Mouse (Mus musculus) gastrocnemius, postnatal 4 days (tissue): ENCODE data around the gene Gm14399. TPM values are rescaled to one million over a fixed set of nuclear protein-coding genes. Genes with fewer than 3 reads are reported as not detected.
"Not testable (repeated sequence)": the region's sequence is repeated elsewhere in the genome, so short reads cannot be mapped to it uniquely, and the experiment has no call there.

ENCODE experiments used
- DNase-seq, 2 experiments: peaks; one replicate each; pipeline ENCODE4 v3.0.0; 2021 to 2022; ENCODE audit warnings: low spot score in 2 of 2, mixed read lengths in 2 of 2
- long read RNA-seq, 2 experiments: library from polyadenylated mRNA; stranded (forward); transcript quantifications; one replicate each; pipeline ENCODE4 v2.0.0; 2021
- total RNA-seq, 2 experiments: library from RNA; stranded (reverse); gene quantifications; 2 replicates each; pipeline ENCODE4 v1.2.3; 2021

Gm14399 gene
- 10 to 100 TPM; 10.5 to 12.6 TPM for total RNA-seq
- long read RNA-seq, experiment 1, partial matches to known transcripts = 0 of 4 reads
- long read RNA-seq, experiment 1, other reads (novel, unspliced or antisense) = 2 of 4 reads
- long read RNA-seq, experiment 2, partial matches to known transcripts = 1 of 2 reads
- long read RNA-seq, experiment 2, other reads (novel, unspliced or antisense) = 1 of 2 reads

DNA sequence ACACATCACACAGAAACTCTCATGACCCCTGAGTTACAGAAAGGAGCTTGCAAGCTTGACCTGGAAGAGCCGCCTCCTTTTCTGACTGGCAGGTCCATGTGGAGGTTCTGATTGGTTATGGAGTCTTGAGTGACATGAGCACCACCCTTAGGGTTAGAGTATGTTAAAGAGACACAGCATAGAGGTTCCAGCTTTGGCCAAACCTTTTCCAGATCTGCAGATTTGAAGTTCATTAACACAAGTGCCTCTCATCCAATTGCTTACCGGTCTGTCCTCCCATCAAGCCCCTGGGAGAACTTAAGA is at the start of gene Gm14399:
Gene Gm14399 (minus strand): TSS at position 20 of the 303 bp plus-strand sequence.
- not testable (repeated sequence) for DNase-seq

DNA sequence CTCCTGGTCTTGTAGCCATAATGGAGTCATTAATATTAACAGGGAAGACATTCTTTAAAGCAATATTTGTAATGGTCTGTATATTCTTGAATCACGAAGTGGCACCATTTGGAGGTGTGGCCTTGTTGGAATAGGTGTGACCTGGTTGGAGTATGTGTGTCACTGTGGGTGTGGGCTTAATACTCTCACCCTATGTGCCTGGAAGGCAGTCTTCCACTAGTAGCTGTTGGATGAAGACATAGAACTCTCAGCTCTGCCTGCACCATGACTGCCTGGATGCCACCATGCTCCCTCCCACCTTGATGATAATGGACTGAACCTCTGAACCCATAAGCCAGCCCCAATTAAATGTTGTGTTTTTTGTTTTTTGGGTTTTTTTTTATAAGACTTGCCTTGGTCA is 37.2 kb upstream of the Gm14399 start:
- not testable (repeated sequence) for DNase-seq

DNA sequence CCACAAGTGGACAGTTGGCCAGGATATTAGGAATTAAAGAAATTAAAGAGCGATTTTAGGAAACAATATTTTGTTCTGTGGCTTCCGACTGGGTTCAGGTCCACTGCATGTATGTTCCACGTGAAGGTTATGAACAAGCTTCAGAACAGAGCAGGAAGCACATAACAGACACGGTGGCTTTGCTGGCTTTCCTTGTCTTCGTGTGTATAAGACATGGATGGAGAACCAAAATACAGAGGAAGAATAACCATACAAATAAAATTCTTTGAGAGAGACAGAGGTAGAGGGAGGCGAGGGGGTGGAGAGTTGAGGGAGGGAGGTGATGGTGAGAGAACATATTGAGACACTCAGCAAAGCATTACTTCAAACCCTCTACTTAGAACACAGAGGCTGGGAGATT is 34.5 kb upstream of the Gm14399 start:
- no peak for DNase-seq

DNA sequence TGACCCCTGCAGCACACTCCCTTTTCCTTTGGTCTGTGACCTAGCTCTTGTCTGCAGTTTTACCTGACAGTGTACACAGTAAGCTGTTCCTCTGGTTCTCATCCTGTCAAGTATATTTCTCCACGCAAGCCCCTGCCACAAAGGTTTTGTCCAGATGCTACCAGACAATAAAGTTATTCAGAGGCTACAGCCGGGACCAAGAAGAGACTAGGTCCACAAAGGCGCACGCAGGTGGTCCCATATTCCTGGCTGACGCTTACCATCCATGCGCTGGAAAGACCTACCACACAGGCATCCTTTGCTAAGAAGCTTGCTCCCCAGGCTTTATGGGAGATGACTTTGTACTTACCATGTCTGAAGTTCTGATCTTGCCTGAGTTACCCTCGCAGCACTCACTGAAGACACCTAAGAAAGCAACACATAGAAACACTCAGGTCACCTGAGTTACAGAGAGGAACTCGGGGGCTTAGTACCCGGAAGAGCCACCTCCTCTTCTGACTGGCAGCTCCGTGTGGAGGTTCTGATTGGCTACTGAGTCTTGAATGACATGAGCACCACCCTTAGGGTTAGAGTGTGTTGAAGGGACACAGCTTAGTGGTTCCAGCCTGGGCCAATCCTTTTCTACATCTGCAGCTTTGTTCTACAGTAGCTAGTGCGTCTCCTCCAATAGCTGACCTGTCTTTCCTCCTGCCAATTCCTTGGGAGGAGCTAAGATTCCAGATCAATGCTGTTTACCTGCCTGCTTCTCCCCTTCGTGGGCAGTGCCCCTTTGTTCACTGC is 33.8 kb upstream of the Gm14399 start, which contains the start of gene Gm14443:
Gene Gm14443 (minus strand): TSS at position 471 of the 780 bp plus-strand sequence.
- DNase-seq = not testable (repeated sequence)

DNA sequence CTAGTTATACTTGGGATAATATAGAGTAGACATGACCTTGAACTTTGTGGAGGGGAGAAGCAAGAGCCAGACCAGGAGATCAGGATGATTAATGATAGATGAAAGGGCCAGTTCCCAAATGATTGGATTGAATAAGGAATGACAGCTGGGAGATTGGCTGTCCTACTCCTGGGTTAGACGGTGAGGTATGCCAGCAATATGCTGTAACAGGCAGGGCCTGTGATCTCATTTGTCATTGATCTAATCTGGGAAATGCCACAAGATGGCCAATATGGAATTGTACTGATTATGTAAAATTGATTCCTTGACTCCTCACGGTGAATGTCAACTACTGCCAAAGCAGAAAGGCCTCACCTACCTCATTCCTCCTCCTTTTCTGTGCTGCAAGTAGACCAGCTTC is 32.2 kb upstream of the Gm14399 start:
- DNase-seq = not testable (repeated sequence)

DNA sequence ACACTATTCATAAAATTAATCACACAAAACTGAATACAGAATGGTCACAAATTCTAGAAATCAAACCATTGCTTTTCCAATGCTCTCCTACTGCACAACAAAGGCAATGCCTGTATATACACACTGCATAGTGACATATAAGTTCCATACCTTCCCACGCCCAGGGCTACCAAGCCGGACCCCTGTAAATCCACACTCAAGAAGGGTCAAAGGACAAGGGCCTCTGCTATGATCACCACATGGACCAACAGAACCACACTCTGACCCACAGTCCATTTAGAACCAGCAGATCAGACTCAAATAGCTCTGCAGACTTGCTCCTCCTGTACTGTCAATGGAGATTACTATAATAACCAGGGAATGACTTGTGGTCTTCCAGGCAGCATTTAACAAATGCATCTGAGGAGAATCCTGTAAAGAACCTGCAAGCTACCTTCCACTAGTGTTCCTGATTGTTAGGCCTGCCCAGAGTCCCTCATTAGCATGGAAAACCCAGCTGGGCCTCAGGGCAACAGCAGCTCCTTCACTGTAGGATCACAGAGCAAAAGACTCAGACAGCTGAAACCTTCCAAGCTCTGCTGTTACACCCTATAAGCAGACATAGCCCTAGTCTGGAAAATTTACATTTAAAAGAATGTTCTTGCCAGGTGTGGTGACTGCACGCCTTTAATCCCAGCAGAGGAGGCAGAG is 31.2 kb upstream of the Gm14399 start:
- DNase-seq = not testable (repeated sequence)

DNA sequence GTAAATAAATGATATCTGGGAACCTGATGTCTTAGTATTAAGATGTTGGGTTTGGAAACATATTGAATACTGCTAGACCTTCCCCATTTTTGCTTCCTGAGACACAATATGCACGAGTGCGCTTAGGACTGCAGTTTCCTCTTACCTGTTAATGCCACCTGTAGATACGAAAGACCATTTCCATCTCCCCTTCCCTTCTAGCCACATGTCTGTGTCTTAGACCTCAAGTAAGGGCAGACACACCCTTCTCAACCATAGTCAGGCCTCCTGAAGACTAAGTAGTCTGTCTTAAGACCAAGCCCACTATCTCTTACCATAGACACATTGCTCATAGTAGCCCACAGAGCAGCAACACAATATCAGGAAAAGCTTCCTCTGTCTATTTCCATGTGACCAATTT is 30.3 kb upstream of the Gm14399 start:
- no peak for DNase-seq

DNA sequence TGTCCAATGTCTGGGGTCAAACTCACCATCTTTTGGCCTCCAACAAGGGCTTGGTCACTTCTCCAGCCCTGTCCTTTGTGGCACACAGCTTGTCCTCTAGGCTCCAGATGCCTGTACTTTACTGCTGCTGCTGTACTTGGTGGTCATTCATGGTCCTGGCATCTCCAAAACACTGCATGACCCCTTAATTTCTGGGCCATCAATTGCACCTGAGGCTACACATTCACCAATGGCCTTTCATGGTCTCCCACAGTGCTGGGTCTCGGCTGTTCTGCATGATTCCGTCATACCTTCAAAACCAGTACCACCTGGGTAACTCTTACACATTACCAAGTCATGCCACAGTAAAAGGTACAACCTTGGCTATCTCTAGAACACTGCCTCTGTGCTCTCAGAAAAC is 25.1 kb upstream of the Gm14399 start:
- DNase-seq = not testable (repeated sequence)

DNA sequence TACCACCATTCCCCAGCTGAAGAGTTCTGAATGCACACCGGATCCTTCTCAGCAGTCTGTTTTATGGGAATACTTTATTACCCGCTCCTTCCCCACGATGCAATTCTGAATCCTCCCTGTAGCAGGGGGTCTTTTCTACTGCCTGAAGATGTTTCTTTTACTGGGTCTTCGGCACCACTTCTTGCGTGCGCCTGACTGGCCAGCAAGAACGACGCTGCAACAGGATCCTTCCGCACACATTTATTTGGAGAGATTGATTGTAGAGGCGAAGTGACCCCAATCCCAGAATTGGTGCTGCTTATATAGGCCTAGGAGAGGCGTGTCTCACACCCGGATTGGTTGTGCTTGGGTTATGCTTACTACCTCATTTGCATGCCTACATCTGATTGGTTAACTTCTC is 23.3 kb upstream of the Gm14399 start:
- not testable (repeated sequence) for DNase-seq

DNA sequence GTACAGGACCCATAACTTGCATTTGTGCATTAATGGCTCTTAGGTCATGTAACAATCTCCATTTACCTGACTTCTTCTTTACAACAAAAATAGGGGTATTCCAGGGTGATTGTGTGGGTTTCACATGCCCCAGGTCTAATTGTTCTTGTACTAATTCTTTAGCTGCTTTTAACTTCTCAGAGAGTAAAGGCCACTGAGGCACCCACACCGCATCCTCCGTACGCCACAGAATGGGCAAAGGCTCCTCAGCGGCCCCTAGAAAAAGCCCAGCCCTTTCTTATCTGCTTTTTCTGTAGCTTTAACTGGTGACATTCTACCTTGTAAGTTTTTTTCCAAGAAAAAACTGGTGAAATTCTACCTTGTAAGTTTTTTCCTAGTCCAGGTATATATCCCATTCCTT is 19.6 kb upstream of the Gm14399 start:
- not testable (repeated sequence) for DNase-seq

DNA sequence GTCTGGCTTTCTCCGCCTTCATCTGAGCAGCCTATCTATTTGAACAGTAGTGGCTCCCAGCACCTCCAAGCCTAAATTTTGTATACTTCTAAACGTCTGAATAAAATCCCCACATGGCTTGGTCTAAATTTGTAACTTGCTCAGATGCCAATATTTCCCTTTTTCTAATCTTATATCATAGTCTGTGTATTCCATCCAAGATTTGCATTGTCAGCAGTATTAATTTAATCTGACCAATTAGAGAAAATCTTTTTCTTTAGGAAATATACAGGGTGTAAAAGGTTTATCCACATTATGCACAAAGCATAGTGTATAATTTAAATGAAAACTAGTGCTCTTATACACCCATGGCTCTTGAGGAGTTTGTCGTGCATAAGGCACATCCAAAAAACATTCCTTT is 16.8 kb upstream of the Gm14399 start:
- no peak for DNase-seq

DNA sequence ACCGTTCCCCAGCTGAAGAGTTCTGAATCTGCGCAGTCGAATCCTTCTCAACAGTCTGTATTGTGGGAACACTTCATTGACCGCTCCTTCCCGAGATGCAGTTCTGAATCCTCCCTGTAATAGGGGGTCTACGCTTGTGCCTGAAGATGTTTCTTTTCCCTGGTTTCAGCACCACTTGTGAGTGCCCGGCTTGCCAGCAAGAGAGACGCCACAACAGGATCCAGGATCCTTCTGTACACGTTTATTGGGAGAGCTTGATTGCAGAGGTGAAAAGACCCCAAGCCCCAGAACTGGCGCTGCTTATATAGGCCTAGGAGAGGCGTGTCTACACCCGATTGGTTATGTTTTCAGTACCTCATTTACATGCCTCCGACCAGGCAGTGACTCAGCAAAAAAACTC is 14.9 kb upstream of the Gm14399 start:
- no peak for DNase-seq

DNA sequence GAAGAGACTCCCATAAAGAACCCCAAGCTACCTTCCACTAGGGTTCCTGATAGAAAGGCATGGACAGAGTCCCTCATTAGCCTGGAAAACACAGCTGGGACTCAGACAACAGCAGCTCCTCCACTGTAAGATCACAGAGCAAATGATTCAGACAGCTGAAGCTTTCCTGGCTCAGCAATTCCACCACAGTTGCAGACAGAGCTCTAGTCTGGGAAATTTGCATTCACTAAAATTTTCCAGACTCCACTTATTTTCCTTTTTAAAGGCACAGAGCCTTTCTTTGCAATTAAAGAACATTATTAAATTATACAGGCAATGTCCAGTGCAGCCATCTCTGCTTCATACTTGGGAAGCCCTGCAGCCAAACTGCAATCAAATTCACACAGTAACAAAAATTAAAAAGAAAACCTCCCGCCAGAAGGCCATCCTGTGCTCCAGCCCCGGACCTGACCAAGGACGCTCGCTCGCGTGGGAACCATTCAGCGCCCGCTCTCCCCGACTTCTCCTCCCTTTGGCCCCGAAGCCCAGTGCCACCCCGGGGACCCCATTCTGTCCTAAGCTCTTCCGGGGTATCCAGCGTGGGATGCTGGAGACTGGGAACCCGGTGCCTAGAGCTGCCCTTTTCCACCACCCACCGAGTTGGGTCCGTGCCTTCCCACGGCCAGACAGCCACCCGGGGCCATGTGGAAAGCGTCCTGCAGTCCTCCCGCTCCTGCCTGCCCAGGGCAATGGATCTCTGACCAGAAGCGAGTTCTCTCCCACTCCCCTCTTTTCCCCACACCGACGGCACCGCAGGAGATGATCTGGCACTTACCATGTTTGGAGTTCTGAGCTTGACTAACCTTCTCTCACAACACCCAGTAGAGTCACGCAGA is 457 bp downstream of the Gm14399 start:
- not testable (repeated sequence) for DNase-seq

DNA sequence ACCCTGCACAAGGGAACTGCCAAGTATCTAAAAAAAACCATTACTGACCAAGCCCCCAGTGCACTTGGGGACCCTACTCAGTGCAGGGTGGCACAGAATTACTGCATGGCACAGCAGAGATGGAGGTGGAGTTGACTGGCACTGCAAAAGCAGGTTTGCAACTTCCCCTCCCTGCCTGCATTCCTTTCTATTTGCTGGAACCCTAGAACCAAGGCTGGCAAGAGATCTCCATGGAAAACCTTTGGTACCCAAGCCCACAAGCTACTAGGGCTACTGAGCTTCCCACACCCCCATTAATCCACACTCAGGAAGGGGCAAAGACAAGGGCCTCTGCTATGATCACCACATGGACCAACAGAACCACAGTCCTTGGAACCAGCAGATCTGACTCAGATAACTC is 1.2 kb downstream of the Gm14399 start:
- not testable (repeated sequence) for DNase-seq

Other genes starting within 250 kb of the Gm14399 start
- under 1 TPM; 0.39 to 0.56 TPM for gene Gm14444, start 131.8 kb downstream of the Gm14399 start, total RNA-seq
- 1 to 10 TPM; 1.0 TPM for gene Gm14393, start 74.2 kb downstream of the Gm14399 start, total RNA-seq
- gene Gm14443, start 33.9 kb upstream of the Gm14399 start, total RNA-seq = 1 to 10 TPM in 1 of 2 experiments, under 1 TPM in 1; 0.49 to 1.2 TPM
- gene Gm14391, start 64.9 kb upstream of the Gm14399 start, total RNA-seq = 10 to 100 TPM; 41.8 to 45.6 TPM
- gene Gm14440, start 133.1 kb upstream of the Gm14399 start, total RNA-seq = 1 to 10 TPM in 1 of 2 experiments, not detected in 1; 6.3 TPM
- gene Gm4631, start 196.2 kb upstream of the Gm14399 start, total RNA-seq = 10 to 100 TPM; 22.6 to 26.2 TPM
- gene Zfp968, start 230.4 kb upstream of the Gm14399 start, total RNA-seq = 1 to 10 TPM; 4.3 to 4.8 TPM